Mouse (Mus musculus): Measurements from ENCODE around the gene Serpina1a. TPM values are rescaled to one million over a fixed set of nuclear protein-coding genes. Genes with fewer than 3 reads are reported as not detected.
"Not testable (repeated sequence)": the region's sequence is repeated elsewhere in the genome, so short reads cannot be mapped to it uniquely, and the experiment has no call there.

Serpina1a gene
- not detected for total RNA-seq (2021)
- long read RNA-seq, experiment 1, result 0 reads
- long read RNA-seq, experiment 2, result 0 reads

DNA sequence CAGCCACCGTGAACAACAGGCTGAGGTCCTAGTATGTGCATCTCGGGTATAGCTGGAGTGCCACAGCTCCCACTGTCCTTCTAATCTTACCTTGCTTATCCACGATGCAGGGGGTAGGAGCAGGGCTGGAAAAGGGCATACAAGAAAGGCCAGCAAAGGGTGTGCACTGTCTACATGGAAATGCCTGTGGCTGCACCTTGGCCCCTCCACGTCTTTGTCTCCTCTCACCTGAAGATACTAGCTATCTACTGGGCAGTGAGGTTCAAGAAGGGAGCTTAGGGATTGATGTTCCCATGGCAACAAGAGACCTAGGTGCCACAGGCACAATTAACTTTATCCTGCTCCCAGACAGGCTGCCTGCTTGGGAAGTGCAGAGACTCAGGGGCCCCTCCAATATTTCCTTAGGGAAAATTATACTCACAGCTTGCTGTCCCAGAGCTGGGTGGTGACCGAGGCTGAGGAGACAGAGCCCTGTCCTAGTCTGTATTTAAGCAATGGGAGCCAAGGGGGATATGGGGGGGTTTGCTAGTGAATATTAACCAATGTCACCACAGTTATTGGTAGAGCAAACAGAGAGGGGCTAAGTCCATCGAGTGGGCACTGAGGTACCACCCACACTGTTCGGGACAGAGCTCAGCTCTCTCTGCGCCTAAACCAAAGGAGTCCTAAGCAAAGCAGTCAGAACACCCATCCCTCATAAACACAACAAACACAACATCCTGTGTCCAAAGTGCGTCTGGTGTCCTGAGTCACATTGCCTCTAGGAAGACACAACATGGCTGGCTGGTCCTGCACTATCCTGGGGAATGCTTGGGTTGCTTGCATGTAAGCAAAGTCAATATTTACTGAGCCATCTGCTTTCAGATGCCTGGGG, at the start of gene Serpina1a:
Gene Serpina1a, minus strand, starts transcription at position 462 of the 874 bp plus-strand sequence.
- H3K27ac ChIP-seq; H3K4me3 ChIP-seq; intact Hi-C loops (cut with DNase I); DNase-seq (ENCODE audit: extremely low spot score in 1 of 2, low spot score in 2 of 2): not testable (repeated sequence)

DNA sequence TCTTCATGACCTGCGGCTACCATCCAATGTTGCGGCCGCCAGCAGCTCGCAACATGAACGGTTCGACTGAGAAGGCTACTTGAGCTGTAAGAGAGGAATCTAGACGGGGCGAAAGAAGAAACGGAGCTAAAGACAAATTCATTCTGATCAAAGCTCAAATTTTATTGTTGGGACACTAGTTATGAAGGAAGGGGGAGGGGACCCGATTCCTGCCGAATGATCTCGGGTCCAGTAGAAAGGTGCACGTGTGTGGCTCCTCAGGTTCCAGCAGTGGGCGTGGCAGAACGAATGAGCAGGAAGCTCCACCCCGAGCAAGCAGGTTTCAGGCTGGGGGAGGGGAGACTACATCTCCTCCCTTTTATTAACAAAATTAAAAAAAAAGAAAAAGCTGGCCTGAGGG, 45.8 kb upstream of the Serpina1a start:
- H3K27ac ChIP-seq; H3K4me3 ChIP-seq; DNase-seq (ENCODE audit: extremely low spot score in 1 of 2, low spot score in 2 of 2); intact Hi-C loops (cut with DNase I): not testable (repeated sequence)

DNA sequence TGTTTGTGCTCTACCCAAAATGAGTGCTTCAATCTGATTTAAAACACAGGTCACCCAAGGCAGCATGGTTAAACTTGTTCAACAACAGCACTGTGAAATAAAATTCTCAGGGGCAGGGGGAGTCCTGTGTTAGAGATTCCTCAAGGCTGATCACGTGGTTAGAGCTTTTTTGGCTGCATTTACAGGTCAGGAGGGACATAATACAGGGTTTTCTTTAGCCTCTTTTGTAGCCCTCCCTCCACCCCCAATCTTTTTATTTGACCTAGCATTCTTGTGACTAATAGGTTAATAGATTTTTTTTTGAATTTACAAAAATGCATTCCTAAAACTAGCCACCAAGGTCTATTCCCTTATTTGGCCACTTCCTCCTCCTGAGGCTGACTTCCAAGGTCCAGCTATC, 44.4 kb upstream of the Serpina1a start:
- H3K4me3 ChIP-seq; intact Hi-C loops (cut with DNase I); DNase-seq (ENCODE audit: extremely low spot score in 1 of 2, low spot score in 2 of 2); H3K27ac ChIP-seq: not testable (repeated sequence)

DNA sequence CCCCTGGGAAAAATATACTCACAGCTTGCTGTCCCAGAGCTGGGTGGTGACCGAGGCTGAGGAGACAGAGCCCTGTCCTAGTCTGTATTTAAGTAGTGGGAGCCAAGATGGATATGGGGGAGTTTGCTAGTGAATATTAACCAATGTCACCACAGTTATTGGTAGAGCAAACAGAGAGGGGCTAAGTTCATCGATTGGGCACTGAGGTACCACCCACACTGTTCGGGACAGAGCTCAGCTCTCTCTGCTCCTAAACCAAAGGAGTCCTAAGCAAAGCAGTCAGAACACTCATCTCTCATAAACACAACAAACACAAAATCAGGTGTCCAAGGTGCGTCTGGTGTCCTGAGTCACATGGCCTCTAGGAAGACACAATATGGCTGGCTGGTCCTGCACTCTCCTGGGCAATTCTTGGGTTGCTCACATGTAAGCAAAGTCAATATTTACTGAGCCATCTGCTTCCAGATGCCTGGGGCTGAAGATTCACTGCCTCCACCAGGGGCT, 41.5 kb upstream of the Serpina1a start, which contains the start of gene Serpina1c:
Gene Serpina1c, minus strand, starts transcription at position 51 of the 504 bp plus-strand sequence.
- H3K4me3 ChIP-seq; DNase-seq (ENCODE audit: extremely low spot score in 1 of 2, low spot score in 2 of 2); H3K27ac ChIP-seq; intact Hi-C loops (cut with DNase I): not testable (repeated sequence)

DNA sequence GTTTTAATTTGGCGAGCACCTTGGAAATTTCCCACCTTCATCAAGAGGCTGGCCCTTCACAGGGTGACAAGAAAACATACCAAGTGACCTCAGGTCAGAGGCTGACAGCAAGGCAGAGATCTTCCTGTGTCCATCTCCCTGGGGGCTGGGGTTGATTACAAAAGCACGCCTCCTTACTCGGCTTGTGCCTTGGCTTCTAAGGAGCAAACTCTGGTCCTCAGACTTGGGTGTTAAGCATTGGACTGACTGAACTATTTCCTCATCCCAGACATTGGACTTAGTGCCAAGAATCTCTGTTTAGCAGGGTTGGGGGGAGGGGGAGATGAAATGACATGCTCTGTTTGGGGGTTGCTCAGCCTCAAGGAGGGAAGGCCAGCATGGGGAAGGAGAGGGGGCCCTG, 38.6 kb upstream of the Serpina1a start:
- DNase-seq (ENCODE audit: extremely low spot score in 1 of 2, low spot score in 2 of 2); H3K4me3 ChIP-seq; H3K27ac ChIP-seq; intact Hi-C loops (cut with DNase I): not testable (repeated sequence)

DNA sequence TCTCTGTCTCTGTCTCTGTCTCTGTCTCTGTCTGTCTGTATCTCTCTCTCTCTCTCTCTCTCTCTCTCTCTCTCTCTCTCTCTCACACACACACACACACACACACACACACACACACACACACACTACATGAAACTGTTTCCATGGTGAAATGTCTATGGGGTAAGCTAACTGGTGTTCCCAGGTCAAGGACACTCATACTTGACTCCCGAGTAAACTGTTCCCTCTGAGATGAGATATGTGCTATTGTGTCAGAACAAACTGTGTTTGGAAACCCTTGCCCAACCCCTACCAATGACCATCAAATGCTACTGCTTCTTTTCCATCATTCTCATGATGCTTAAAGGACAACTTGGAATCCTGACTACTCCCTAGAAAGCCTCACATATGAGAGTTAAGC, 3.5 kb upstream of the Serpina1a start:
- intact Hi-C loops (cut with DNase I); H3K4me3 ChIP-seq; DNase-seq (ENCODE audit: extremely low spot score in 1 of 2, low spot score in 2 of 2); H3K27ac ChIP-seq: not testable (repeated sequence)

DNA sequence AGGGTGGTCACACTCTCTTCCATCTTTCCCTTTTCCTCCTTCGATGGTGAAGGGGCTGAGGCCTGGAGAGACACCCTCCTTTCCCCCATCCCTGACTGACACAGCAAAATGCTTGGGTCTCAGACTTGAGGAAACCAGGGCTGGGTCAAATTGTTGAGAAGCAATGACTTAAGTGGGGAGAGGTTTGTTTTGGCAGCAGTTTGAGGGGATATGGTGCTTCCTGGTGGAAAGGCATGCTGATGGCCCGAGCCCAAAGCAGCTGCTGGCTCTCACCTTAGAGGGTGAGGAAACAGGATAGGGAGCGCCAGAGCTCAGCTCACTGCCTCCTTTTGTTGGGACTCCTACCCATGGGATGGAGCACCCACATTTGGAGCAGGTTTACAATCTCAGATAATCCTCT, 2.4 kb downstream of the Serpina1a start:
- intact Hi-C loops (cut with DNase I), result no loop called here
- no peak overlapping the region for H3K4me3 ChIP-seq
- no peak for DNase-seq (ENCODE audit: extremely low spot score in 1 of 2, low spot score in 2 of 2)
- no peak overlapping the region for H3K27ac ChIP-seq
- no peak for TF ChIP-seq CTCF (IDR thresholded peaks at IDR 0.05)

DNA sequence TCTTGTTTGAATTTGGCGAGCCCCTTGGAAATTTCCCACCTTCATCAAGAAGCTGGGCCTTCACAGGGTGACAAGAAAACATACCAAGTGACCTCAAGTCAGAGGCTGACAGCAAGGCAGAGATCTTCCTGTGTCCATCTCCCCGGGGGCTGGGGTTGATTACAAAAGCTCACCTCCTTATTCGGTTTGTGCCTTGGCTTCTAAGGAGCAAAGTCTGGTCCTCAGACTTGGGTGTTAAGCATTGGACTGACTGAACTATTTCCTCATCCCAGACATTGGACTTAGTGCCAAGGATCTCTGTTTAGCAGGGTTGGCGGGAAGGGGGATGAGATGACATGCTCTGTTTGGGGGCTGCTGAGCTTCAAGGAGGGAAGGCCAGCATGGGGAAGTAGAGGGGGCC, 2.8 kb downstream of the Serpina1a start:
- H3K27ac ChIP-seq; DNase-seq (ENCODE audit: extremely low spot score in 1 of 2, low spot score in 2 of 2); H3K4me3 ChIP-seq; intact Hi-C loops (cut with DNase I): not testable (repeated sequence)

DNA sequence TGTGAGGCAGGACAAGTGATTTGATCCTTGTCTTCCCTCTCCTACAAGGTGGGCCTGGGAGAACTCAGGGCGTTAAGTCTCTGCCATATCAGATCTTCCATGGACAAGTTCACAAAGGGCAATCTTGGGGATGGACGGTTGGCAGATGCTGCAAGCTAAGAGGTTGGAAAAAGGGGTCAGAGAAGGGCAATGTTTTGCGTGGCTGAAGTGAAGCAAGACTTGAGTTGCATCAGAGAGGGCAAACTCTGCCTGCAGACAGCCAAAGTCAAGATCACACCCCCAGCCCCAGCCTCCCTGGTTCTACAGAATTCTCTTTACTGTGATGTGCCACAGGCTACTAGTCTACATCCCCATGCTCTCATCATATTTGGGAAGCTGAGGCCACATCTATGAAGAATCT, 3.8 kb downstream of the Serpina1a start:
- H3K4me3 ChIP-seq; intact Hi-C loops (cut with DNase I); H3K27ac ChIP-seq; DNase-seq (ENCODE audit: extremely low spot score in 1 of 2, low spot score in 2 of 2): not testable (repeated sequence)

DNA sequence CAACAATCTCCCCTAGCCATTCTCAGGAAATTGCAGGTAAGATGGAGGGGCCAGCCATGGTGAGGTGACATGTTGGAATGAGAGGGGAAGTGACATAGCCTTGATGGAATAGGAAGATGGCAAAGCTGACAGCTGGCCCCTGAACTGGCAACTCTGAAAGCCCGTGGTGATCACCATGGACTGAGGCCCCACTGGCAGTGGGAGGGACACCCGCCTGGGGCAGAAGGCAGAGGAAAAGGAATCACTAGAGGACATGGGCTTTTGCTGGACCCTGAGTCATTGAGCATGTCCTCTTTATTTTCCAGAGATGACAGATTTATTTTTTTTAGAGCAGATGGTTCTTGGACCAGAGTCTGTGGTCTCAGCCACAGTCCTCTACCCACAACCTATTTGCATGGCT, 10.3 kb downstream of the Serpina1a start:
- H3K4me3 ChIP-seq; intact Hi-C loops (cut with DNase I); DNase-seq (ENCODE audit: extremely low spot score in 1 of 2, low spot score in 2 of 2); H3K27ac ChIP-seq: not testable (repeated sequence)

DNA sequence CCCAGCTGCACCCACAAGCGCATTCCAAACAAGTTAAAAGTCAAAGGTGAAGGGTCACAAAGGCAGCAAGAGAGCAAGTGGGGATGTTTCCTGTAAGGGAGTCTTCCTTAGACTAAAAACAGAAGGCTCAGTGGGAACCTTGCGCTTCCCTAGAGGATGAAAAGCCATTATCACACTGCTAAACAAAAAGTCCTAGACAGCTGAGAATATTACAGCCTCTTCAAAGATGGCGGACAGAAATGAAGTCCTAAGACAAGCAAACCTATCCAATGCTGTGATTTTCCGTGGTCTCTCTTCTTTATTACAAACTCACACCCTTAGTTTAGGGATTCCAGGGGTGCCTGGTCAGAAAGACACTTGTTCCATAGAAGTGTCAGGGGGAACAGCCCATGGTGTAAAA, 33.1 kb downstream of the Serpina1a start, which contains the start of gene Serpina1b:
Gene Serpina1b, minus strand, starts transcription at position 101 of the 400 bp plus-strand sequence.
- DNase-seq (ENCODE audit: extremely low spot score in 1 of 2, low spot score in 2 of 2); intact Hi-C loops (cut with DNase I); H3K4me3 ChIP-seq; H3K27ac ChIP-seq: not testable (repeated sequence)

DNA sequence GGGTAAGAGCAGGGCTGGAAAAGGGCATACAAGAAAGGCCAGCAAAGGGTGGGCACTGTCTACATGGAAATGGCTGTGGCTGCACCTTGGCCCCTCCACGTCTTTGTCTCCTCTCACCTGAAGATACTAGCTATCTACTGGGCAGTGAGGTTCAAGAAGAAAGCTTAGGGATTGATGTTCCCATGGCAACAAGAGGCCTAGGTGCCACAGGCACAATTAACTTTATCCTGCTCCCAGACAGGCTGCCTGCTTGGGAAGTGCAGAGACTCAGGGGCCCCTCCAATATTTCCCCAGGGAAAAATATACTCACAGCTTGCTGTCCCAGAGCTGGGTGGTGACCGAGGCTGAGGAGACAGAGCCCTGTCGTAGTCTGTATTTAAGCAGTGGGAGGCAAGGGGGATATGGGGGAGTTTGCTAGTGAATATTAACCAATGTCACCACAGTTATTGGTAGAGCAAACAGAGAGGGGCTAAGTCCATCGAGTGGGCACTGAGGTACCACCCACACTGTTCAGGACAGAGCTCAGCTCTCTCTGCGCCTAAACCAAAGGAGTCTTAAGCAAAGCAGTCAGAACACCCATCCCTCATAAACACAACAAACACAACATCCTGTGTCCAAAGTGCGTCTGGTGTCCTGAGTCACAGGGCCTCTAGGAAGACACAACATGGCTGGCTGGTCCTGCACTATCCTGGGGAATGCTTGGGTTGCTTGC, 35.5 kb downstream of the Serpina1a start:
- intact Hi-C loops (cut with DNase I); H3K27ac ChIP-seq; DNase-seq (ENCODE audit: extremely low spot score in 1 of 2, low spot score in 2 of 2); H3K4me3 ChIP-seq: not testable (repeated sequence)

DNA sequence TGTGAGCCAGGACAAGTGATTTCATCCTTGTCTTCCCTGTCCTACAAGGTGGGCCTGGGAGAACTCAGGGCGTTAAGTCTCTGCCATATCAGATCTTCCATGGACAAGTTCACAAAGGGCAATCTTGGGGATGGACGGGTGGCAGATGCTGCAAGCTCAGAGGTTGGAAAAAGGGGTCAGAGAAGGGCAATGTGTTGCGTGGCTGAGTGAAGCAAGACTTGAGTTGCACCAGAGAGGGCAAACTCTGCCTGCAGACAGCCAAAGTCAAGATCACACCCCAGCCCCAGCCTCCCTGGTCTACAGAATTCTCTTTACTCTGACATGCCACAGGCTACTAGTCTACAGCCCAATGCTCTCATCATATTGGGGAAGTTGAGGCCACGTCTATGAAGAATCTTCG, 39.5 kb downstream of the Serpina1a start:
- H3K4me3 ChIP-seq; H3K27ac ChIP-seq; DNase-seq (ENCODE audit: extremely low spot score in 1 of 2, low spot score in 2 of 2); intact Hi-C loops (cut with DNase I): not testable (repeated sequence)

Other genes starting within 250 kb of the Serpina1a start
- gene Serpina10, start 232.1 kb downstream of the Serpina1a start, total RNA-seq (2021), result not detected
- not detected for gene Serpina6, start 206.3 kb downstream of the Serpina1a start, total RNA-seq (2021)
- gene Serpina16, start 187.4 kb downstream of the Serpina1a start, total RNA-seq (2021), result not detected
- not detected for gene Serpina1f, start 168.0 kb downstream of the Serpina1a start, total RNA-seq (2021)
- not detected for gene Serpina1d, start 90.0 kb downstream of the Serpina1a start, total RNA-seq (2021)
- gene Serpina1b, start 33.2 kb downstream of the Serpina1a start, total RNA-seq (2021), result not detected
- not detected for gene Serpina1c, start 41.3 kb upstream of the Serpina1a start, total RNA-seq (2021)
- gene Serpina1e, start 95.4 kb upstream of the Serpina1a start, total RNA-seq (2021), result not detected
- not detected for gene Serpina11, start 126.4 kb upstream of the Serpina1a start, total RNA-seq (2021)
- gene Serpina9, start 150.2 kb upstream of the Serpina1a start, total RNA-seq (2021), result 1 to 10 TPM; 1.0 to 3.7 TPM
- gene Serpina12, start 180.9 kb upstream of the Serpina1a start, total RNA-seq (2021), result not detected
- gene Serpina5, start 237.6 kb upstream of the Serpina1a start, total RNA-seq (2021), result not detected
- gene Serpina3a, start 249.2 kb upstream of the Serpina1a start, total RNA-seq (2021), result not detected

Data from left cerebral cortex, adult 2 months (tissue).